Mouse (Mus musculus) urinary bladder, adult 18-20 months (tissue): ENCODE results near the gene Pax3.

ENCODE experiments used
- DNase-seq, 2 experiments: peaks; one replicate each; pipeline ENCODE4 v3.0.0; 2022; ENCODE audit warnings: low spot score in 2 of 2, mixed read lengths in 2 of 2

Pax3 gene

GRCm38 (mm10) chr1:78196751-78197311 lies at the start of gene Pax3:
Gene Pax3, minus strand, starts transcription at chr1:78197134.
- DNase-seq = no peak

GRCm38 (mm10) chr1:78234306-78234705 lies 37.4 kb upstream of the Pax3 start:
- no peak for DNase-seq

GRCm38 (mm10) chr1:78231901-78232546 lies 35.1 kb upstream of the Pax3 start:
- DNase-seq = no peak

GRCm38 (mm10) chr1:78229801-78230200 lies 32.9 kb upstream of the Pax3 start:
- DNase-seq = no peak

- no peak for DNase-seq
Observed at GRCm38 (mm10) chr1:78228771-78229170, 31.8 kb upstream of the Pax3 start.

GRCm38 (mm10) chr1:78218057-78218780 lies 21.3 kb upstream of the Pax3 start:
- no peak for DNase-seq

GRCm38 (mm10) chr1:78217151-78218034 lies 20.5 kb upstream of the Pax3 start:
- DNase-seq = no peak

GRCm38 (mm10) chr1:78216509-78217141 lies 19.7 kb upstream of the Pax3 start:
- DNase-seq = no peak

- DNase-seq = no peak
Observed at GRCm38 (mm10) chr1:78215749-78216508, 19.0 kb upstream of the Pax3 start.

- no peak for DNase-seq
Observed at GRCm38 (mm10) chr1:78211041-78211440, 14.1 kb upstream of the Pax3 start.

- no peak for DNase-seq
Observed at GRCm38 (mm10) chr1:78210568-78210967, 13.6 kb upstream of the Pax3 start.

GRCm38 (mm10) chr1:78208281-78208814 lies 11.4 kb upstream of the Pax3 start:
- no peak for DNase-seq

GRCm38 (mm10) chr1:78204341-78204740 lies 7.4 kb upstream of the Pax3 start:
- DNase-seq = no peak

GRCm38 (mm10) chr1:78203622-78204211 lies 6.8 kb upstream of the Pax3 start:
- DNase-seq = no peak

GRCm38 (mm10) chr1:78203086-78203614 lies 6.2 kb upstream of the Pax3 start:
- no peak for DNase-seq

- DNase-seq = no peak
Observed at GRCm38 (mm10) chr1:78202466-78203085, 5.6 kb upstream of the Pax3 start.

GRCm38 (mm10) chr1:78201251-78202010 lies 4.5 kb upstream of the Pax3 start:
- DNase-seq = no peak

GRCm38 (mm10) chr1:78200191-78200590 lies 3.3 kb upstream of the Pax3 start:
- no peak for DNase-seq

- no peak for DNase-seq
Observed at GRCm38 (mm10) chr1:78199221-78199620, 2.3 kb upstream of the Pax3 start.
